Mouse (Mus musculus) CD4-positive, CD25-positive, alpha-beta regulatory T cell, adult 4 months (primary cell): ENCODE measurements around the gene Zfp57. TPM values are rescaled to one million over a fixed set of nuclear protein-coding genes. Genes with fewer than 3 reads are reported as not detected.
A peak's percentile ranks its signal among the peaks of the same experiment; 100 is the strongest.
"Not testable (repeated sequence)": the region's sequence is repeated elsewhere in the genome, so short reads cannot be mapped to it uniquely, and the experiment has no call there.

Source experiments
- ATAC-seq: one replicate; pipeline ENCODE4 v1.8.0; 2017
- polyA plus RNA-seq, 2 experiments: library from polyadenylated mRNA; unstranded; fragments of 100-300 nt; shearing (Covaris generic); gene quantifications; one replicate each; pipeline ENCODE4 v1.2.1; 2017

Gene Zfp57
- not detected for polyA plus RNA-seq

- ATAC-seq: no peak
Observed at GRCm38 (mm10) chr17:37000863-37001262, at the start of gene Zfp57. TSS of gene Zfp57 (plus strand) at chr17:37001163.

GRCm38 (mm10) chr17:36952631-36953030, 48.3 kb upstream of the Zfp57 start:
- no peak for ATAC-seq

GRCm38 (mm10) chr17:36953062-36953461, 47.9 kb upstream of the Zfp57 start:
- ATAC-seq: no peak

- ATAC-seq: peak; percentile 96
Observed at GRCm38 (mm10) chr17:36957999-36958743, 42.8 kb upstream of the Zfp57 start, which contains the start of the genes Znrd1 and Znrd1as. TSS of gene Znrd1 (minus strand) at chr17:36958559. TSS of gene Znrd1as (plus strand) at chr17:36958592.

- no peak for ATAC-seq
Observed at GRCm38 (mm10) chr17:36958884-36959283, 42.1 kb upstream of the Zfp57 start.

GRCm38 (mm10) chr17:36961125-36961524, 39.8 kb upstream of the Zfp57 start:
- no peak for ATAC-seq

GRCm38 (mm10) chr17:36966875-36967274, 34.1 kb upstream of the Zfp57 start:
- ATAC-seq: no peak

GRCm38 (mm10) chr17:36970316-36970890, 30.6 kb upstream of the Zfp57 start:
- no peak for ATAC-seq

- ATAC-seq: peak; percentile 62
Observed at GRCm38 (mm10) chr17:36971172-36971850, 29.7 kb upstream of the Zfp57 start.

GRCm38 (mm10) chr17:36972791-36973190, 28.2 kb upstream of the Zfp57 start:
- peak; percentile 86 for ATAC-seq

- no peak for ATAC-seq
Observed at GRCm38 (mm10) chr17:36973271-36973787, 27.6 kb upstream of the Zfp57 start.

- ATAC-seq: no peak
Observed at GRCm38 (mm10) chr17:36981221-36981813, 19.6 kb upstream of the Zfp57 start, which contains the start of gene 2410137M14Rik. TSS of gene 2410137M14Rik (minus strand) at chr17:36981237.

GRCm38 (mm10) chr17:36981845-36982244, 19.1 kb upstream of the Zfp57 start:
- no peak for ATAC-seq

GRCm38 (mm10) chr17:36982253-36983155, 18.5 kb upstream of the Zfp57 start:
- peak; percentile 43 for ATAC-seq

- no peak for ATAC-seq
Observed at GRCm38 (mm10) chr17:36988475-36988874, 12.5 kb upstream of the Zfp57 start.

GRCm38 (mm10) chr17:36989437-36989836, 11.5 kb upstream of the Zfp57 start, which contains the start of gene H2-M5:
TSS of gene H2-M5 (minus strand) at chr17:36989537.
- no peak for ATAC-seq

- not testable (repeated sequence) for ATAC-seq
Observed at GRCm38 (mm10) chr17:36990630-36991029, 10.3 kb upstream of the Zfp57 start.

GRCm38 (mm10) chr17:36992336-36993104, 8.4 kb upstream of the Zfp57 start:
- peak; percentile 85 for ATAC-seq

GRCm38 (mm10) chr17:36993770-36994325, 7.1 kb upstream of the Zfp57 start:
- no peak for ATAC-seq

- ATAC-seq: no peak
Observed at GRCm38 (mm10) chr17:36994528-36994927, 6.4 kb upstream of the Zfp57 start.
